Mouse (Mus musculus) heart, postnatal 0 days (tissue): ENCODE measurements around the gene Clnk. TPM values are rescaled to one million over a fixed set of nuclear protein-coding genes. Genes with fewer than 3 reads are reported as not detected.

ENCODE experiments used
- ATAC-seq: fragments of 200-750 bp; cut with Nextera tagmentation; 2 replicates; pipeline ENCODE4 v1.8.0; 2017; ENCODE audit warnings: low read depth, moderate number of reproducible peaks, moderate library complexity; ENCODE audit not compliant: insufficient read depth
- DNase-seq: peaks from one replicate; pipeline ENCODE4 v3.0.0-alpha.2; 2016; ENCODE audit warnings: low spot score
- H3K27ac ChIP-seq: fragments of 300-500 bp; sonication (generic); 2 replicates; pipeline ENCODE4 v1.5.1; 2014; ENCODE audit warnings: low read depth, mild to moderate bottlenecking
- H3K27me3 ChIP-seq: fragments of 300-500 bp; sonication (generic); 2 replicates; pipeline ENCODE4 v1.6.1; 2014; ENCODE audit warnings: low read length, mixed read lengths; ENCODE audit not compliant: control insufficient read depth, insufficient read depth
- H3K36me3 ChIP-seq: fragments of 300-500 bp; sonication (generic); replicated peaks from 2 replicates; pipeline ENCODE4 v1.6.1; 2014; ENCODE audit warnings: low read length, mixed read lengths; ENCODE audit not compliant: control insufficient read depth, insufficient read depth
- H3K4me1 ChIP-seq: fragments of 300-500 bp; sonication (generic); 2 replicates; pipeline ENCODE4 v1.6.1; 2014; ENCODE audit warnings: antibody characterized with exemption; ENCODE audit not compliant: control insufficient read depth, insufficient read depth
- H3K4me2 ChIP-seq: fragments of 300-500 bp; sonication (generic); 2 replicates; pipeline ENCODE4 v1.6.1; 2014; ENCODE audit warnings: low read depth, mild to moderate bottlenecking, low read length, moderate library complexity
- H3K4me3 ChIP-seq: fragments of 300-500 bp; sonication (generic); 2 replicates; pipeline ENCODE4 v1.5.1; 2014; ENCODE audit warnings: low read depth, low read length
- H3K9ac ChIP-seq: fragments of 300-500 bp; sonication (generic); replicated peaks from 2 replicates; pipeline ENCODE4 v1.6.1; 2014; ENCODE audit warnings: low read depth, low read length, mixed read lengths
- H3K9me3 ChIP-seq: fragments of 300-500 bp; sonication (generic); replicated peaks from 2 replicates; pipeline ENCODE4 v1.6.1; 2016; ENCODE audit warnings: low read length; ENCODE audit not compliant: control insufficient read depth
- CTCF ChIP-seq: IDR thresholded peaks from 2 replicates; pipeline ENCODE4 v1.5.1; 2016; ENCODE audit warnings: antibody characterized with exemption, control low read depth, low read depth
- EP300 ChIP-seq: IDR thresholded peaks from 2 replicates; pipeline ENCODE4 v1.6.1; 2016; ENCODE audit warnings: antibody characterized with exemption, low read depth
- WGBS: fragments of 180-500 bp; shearing (Covaris S2); extraction: QIAGEN DNeasy Blood & Tissue Kit; methylation state at CpG from one replicate; pipeline ENCODE4 v1.1.7; 2014; 5-methylcytosine and 5-hydroxymethylcytosine counted together
- polyA plus RNA-seq: library from polyadenylated mRNA; unstranded; fragments of >200 nt; fragmentation: Nextera tagmentation; extraction: Ambion mirVana; gene quantifications from 2 replicates; pipeline ENCODE4 v1.2.1, GENCODE M21; 2015
- total RNA-seq: library from RNA; depleted of rRNA; stranded (reverse); fragments of >200 nt; gene quantifications from 2 replicates; pipeline ENCODE4 v1.2.3, GENCODE M21; 2014; ENCODE audit warnings: low replicate concordance

Gene Clnk
- total and polyA plus RNA-seq, 2 experiments from 2014 or later: not detected

DNA sequence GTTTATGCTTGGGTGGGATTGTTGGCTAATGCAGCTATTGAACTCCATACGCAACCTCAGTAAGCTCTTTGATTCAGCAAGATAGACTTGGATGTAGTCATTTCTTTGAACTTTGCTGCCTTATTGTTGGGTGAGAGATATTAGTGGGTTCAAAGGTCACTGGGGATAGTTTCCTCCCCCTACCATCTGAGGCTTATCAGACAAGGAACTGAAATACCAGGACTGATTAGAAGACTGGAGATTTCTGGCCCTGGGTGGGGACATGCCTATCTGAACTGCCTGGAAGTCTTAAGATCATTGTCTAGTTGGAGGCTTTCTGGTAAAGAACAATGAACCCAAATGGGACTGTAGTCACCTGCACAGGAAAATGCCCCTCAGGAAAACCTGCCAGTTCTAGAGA lies 26.4 kb downstream of the Clnk start:
- no peak for TF ChIP-seq CTCF
- no peak for TF ChIP-seq EP300
- Histone ChIP-seq H3K4me2 (no peak overlapping the region), H3K4me3 (no peak overlapping the region), H3K27me3 (no peaks in the 10 kb centered on the region), H3K9me3 (no peaks in the 10 kb centered on the region), H3K9ac (no peak overlapping the region), H3K27ac (no peak overlapping the region), H3K36me3 (no peaks in the 10 kb centered on the region), H3K4me1 (no peaks in the 10 kb centered on the region)
- WGBS: 97% methylated on average over 1 of the region's 1 CpGs
- ATAC-seq (no peak), DNase-seq (no peak)

DNA sequence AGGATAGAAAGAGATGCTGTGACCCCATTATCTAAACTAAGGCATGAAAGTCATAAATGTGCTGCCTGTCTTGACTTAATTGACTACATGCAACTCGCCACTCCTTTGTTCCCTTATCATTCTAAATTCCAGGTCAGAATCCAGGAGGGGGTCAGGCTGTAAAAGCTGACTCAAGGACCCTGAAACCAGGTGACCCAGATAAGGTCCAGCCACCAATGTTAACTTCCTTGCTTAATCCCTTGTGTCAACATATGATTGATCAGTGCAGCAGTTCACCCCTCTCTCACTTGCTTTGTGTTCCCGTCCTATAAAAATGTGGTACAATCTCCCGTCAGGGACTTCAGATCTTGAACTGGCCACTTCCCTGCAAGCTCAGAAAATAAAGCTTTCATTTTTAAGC lies 31.1 kb downstream of the Clnk start:
- no peak for DNase-seq
- Histone ChIP-seq H3K36me3 (no peaks in the 10 kb centered on the region), H3K4me1 (no peaks in the 10 kb centered on the region), H3K9ac (no peak overlapping the region), H3K27ac (no peak overlapping the region), H3K4me3 (no peak overlapping the region), H3K27me3 (no peaks in the 10 kb centered on the region), H3K4me2 (no peak overlapping the region), H3K9me3 (no peaks in the 10 kb centered on the region)
- TF ChIP-seq EP300: no peak
- no peak for TF ChIP-seq CTCF
- WGBS: 28% methylated on average over 3 of the region's 3 CpGs
- ATAC-seq: no peak

DNA sequence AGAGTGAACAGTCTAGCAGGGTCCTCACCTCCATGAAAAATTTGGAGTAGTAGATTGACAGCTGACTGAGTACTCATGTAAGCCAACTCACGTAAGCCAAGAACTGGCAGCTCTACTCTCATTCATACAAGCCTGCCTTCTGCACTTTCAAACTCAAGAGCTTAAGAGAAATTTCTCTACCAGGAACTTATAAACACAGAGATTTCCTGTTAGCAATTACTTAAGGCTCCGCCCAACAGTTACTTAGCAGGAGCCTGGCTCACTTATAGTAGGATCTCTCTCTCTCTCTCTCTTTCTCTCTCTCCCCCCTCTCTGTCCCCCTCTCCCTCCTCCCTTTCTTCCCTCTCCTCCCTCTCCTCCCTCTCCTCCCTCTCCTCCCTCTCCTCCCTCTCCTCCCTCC lies 32.3 kb downstream of the Clnk start:
- no peaks in the 10 kb centered on the region for H3K9me3 ChIP-seq
- H3K27me3 ChIP-seq: no peaks in the 10 kb centered on the region
- WGBS: 73% methylated on average over 2 of the region's 2 CpGs
- ATAC-seq (no peak), DNase-seq (no peak)
- no peaks in the 10 kb centered on the region for H3K36me3 ChIP-seq
- no peak overlapping the region for H3K27ac ChIP-seq
- TF ChIP-seq CTCF (no peak), EP300 (no peak)
- H3K4me3 ChIP-seq: no peak overlapping the region
- no peaks in the 10 kb centered on the region for H3K4me1 ChIP-seq
- no peak overlapping the region for H3K4me2 ChIP-seq
- no peak overlapping the region for H3K9ac ChIP-seq

DNA sequence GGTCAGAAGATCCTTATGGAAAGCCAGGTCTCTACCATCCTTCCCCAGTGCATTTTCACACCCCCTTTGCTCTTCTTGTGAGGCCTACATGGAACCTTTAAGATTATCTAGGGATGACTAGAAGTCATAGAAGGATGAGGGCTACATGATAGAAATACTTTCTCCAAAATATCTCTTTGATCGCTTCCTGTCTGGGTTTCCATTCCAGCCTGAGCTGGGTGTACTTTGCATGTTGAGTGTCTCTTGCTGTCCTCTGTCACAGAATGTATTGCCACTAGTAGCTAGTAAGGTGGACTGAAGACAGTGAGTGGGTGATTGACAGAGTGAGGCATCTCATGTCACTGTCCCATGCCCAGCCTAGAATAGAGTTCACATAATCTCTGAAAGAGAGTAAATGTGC lies 36.6 kb downstream of the Clnk start:
- no peak overlapping the region for H3K9ac ChIP-seq
- no peak for TF ChIP-seq EP300
- TF ChIP-seq CTCF: no peak
- no peak for DNase-seq
- ATAC-seq: no peak
- no peaks in the 10 kb centered on the region for H3K27me3 ChIP-seq
- H3K36me3 ChIP-seq: no peaks in the 10 kb centered on the region
- no peak overlapping the region for H3K27ac ChIP-seq
- no peak overlapping the region for H3K4me3 ChIP-seq
- WGBS: 88% methylated on average over 1 of the region's 1 CpGs
- H3K4me1 ChIP-seq: no peaks in the 10 kb centered on the region
- H3K9me3 ChIP-seq: no peaks in the 10 kb centered on the region
- no peak overlapping the region for H3K4me2 ChIP-seq

DNA sequence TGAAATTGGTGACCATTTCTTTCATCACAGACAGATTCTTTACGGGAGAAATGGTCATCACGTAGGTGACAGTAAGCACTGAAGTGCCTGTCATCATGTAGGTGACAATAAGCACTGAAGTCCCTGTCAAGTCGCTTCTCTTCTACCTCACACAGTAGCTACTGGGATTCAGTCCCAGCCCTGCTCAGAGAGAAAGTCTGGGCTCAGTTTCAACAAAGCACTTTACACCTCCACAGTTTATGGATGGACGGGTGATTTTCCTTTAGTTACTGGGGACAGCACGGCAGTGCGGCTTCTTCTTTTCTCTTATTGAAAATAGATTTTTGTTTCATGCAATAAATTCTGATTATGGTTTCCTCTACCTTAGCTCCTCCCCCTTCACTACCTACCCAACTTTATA lies 49.3 kb downstream of the Clnk start:
- no peak for ATAC-seq
- WGBS: 58% methylated on average over 6 of the region's 6 CpGs

DNA sequence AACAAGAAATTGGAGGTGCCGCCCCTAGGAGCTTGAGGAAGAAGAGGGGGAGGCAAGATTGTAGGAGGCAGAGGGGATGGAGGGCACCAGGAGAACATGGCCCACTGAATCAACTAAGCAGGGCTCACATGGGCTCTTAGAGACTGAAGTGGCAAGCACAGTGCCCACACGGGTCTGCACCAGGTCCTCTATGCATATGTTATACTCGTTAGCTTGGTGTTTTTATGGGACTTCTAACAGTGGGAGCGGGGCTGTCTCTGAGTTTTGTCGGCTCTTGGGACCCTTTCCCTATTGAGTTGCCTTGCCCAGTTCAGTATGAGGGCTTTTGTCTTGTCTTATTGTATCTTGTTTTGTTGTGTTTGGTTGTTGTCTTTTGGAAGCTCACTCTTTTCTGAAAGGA lies 50.0 kb downstream of the Clnk start:
- ATAC-seq: no peak

More for the DNA sequence above, 49.3 kb downstream of the Clnk start:
- Histone ChIP-seq H3K4me3 (no peak overlapping the region), H3K9me3 (no peaks in the 10 kb centered on the region), H3K27me3 (no peaks in the 10 kb centered on the region), H3K36me3 (no peaks in the 10 kb centered on the region), H3K4me2 (no peak overlapping the region), H3K27ac (no peak overlapping the region), H3K4me1 (no peaks in the 10 kb centered on the region), H3K9ac (no peak overlapping the region)
- TF ChIP-seq CTCF (no peak), EP300 (no peak)
- no peak for DNase-seq

More for the DNA sequence above, 50.0 kb downstream of the Clnk start:
- H3K27ac ChIP-seq: no peak overlapping the region
- H3K36me3 ChIP-seq: no peaks in the 10 kb centered on the region
- DNase-seq: no peak
- H3K4me1 ChIP-seq: no peaks in the 10 kb centered on the region
- no peak for TF ChIP-seq CTCF
- no peak for TF ChIP-seq EP300
- no peaks in the 10 kb centered on the region for H3K27me3 ChIP-seq
- H3K9ac ChIP-seq: no peak overlapping the region
- no peak overlapping the region for H3K4me2 ChIP-seq
- 81% methylated on average over 5 of the region's 5 CpGs for WGBS
- no peaks in the 10 kb centered on the region for H3K9me3 ChIP-seq
- H3K4me3 ChIP-seq: no peak overlapping the region
